9 mouse cellular contexts compared by ENCODE assay signal in the genomic region with DNA sequence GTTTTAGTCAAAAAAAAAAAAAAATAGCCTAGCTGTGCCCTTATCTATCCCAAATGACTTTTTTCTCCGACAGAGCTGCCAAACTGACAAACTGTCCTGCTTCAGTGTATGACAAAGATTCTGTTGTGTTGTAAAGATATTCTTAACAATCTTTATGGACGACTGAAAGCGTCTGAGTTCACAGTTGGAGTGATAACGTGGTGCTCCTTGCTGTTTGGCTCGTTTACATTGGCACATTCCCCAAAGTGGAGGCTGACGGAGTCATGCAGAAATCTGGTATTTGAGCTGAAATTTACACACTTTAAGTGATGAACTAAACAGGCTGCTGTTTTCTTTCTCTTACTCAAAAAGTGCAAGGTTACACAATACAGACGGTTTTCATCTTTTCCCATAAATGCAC.
DNase-seq lines count a peak whose midpoint lies in the region; ATAC-seq and TF ChIP-seq lines count a peak whose summit lies in the region.
"Had no signal": no experiment of that assay in that cellular context is flagged by ENCODE, and none has a peak within 500 bp of the region (broad histone marks: within the 10 kb centered on the region; RNA-seq: fewer than 3 reads in every experiment).

No protein-coding gene starts in this region.

- no peaks in the 10 kb centered on the region for H3K9me3 ChIP-seq in heart, embryonic 15.5 days (replicated peaks)

- TF ChIP-seq CTCF in liver, adult 2 months (IDR thresholded peaks at IDR 0.05; ENCODE audit: low read depth, low read length) = no peak
- no peak for TF ChIP-seq CTCF in thymus, adult 2 months (IDR thresholded peaks at IDR 0.05; ENCODE audit: borderline replicate concordance, control insufficient read depth, extremely low read depth, insufficient read depth, low read length, poor library complexity)

- peak; percentile 12 for DNase-seq in adrenal gland, postnatal 10 days
- DNase-seq in adrenal gland, postnatal 4 days (ENCODE audit: low spot score in 2 of 2) = no peak
- peak; percentile 75 for DNase-seq in liver, adult 2 months (ENCODE audit: extremely low read depth, low read depth, low spot score)
- DNase-seq in liver = no peak
- peak; percentile 6 for DNase-seq in lung, postnatal 14 days
- DNase-seq in thymus, adult 2 months = no peak

- H3K79me2 ChIP-seq in liver, adult 2 months (ENCODE audit: control insufficient read depth, insufficient read depth, low read length) = no peaks in the 10 kb centered on the region

- TF ChIP-seq POLR2A in liver, adult 2 months (IDR thresholded peaks at IDR 0.05; ENCODE audit: extremely low read depth, insufficient read depth, low read length) = no peak
- TF ChIP-seq POLR2A in thymus, adult 2 months (IDR thresholded peaks at IDR 0.05; ENCODE audit: control insufficient read depth, extremely low read depth, insufficient read depth, low read length, poor library complexity) = no peak

- ATAC-seq in heart, embryonic 15.5 days (replicated peaks; ENCODE audit: insufficient number of reproducible peaks, insufficient read depth, low FRiP score, low read depth) = peak; percentile 53; the same call in 1 of the 2 replicates
- no peak for ATAC-seq in erythroid progenitor cell, adult 5-6 weeks (replicated peaks; ENCODE audit: low FRiP score, poor library complexity, severe bottlenecking)

- H3K4me3 ChIP-seq in liver, adult 2 months (ENCODE audit: insufficient read depth, low read depth, low read length) = no peak overlapping the region
- 0 out of 2 replicates have a peak overlapping the region, but pooled peaks have one; percentile 10 for H3K4me3 ChIP-seq in heart, embryonic 15.5 days
- no peak overlapping the region for H3K4me3 ChIP-seq in thymus, adult 2 months (ENCODE audit: control insufficient read depth, insufficient read depth, low read length)
- H3K4me3 ChIP-seq: left cerebral cortex, adult 2 months had no signal

- WGBS in liver, adult 2 months = 7% methylated on average over 7 of the region's 7 CpGs
- 13% methylated on average over 7 of the region's 7 CpGs for WGBS in heart, embryonic 15.5 days
- WGBS in thymus, adult 2 months = 60% methylated on average over 7 of the region's 7 CpGs

- no peaks in the 10 kb centered on the region for H3K4me1 ChIP-seq in liver, adult 2 months (ENCODE audit: control insufficient read depth, insufficient read depth, low read length)
- H3K4me1 ChIP-seq in heart, embryonic 15.5 days (replicated peaks) = 0 out of 2 replicates have a peak, but pooled peaks cover 8% of the 10 kb centered on the region
- no peaks in the 10 kb centered on the region for H3K4me1 ChIP-seq in thymus, adult 2 months (replicated peaks; ENCODE audit: control insufficient read depth, insufficient read depth, low read length)

- H3K27me3 ChIP-seq in liver, adult 2 months (ENCODE audit: control insufficient read depth, insufficient read depth, low read length) = no peaks in the 10 kb centered on the region
- no peaks in the 10 kb centered on the region for H3K27me3 ChIP-seq in heart, embryonic 15.5 days
- H3K27me3 ChIP-seq in thymus, adult 2 months (ENCODE audit: control insufficient read depth, insufficient read depth, low read length) = no peaks in the 10 kb centered on the region

- H3K27ac ChIP-seq in liver, adult 2 months (replicated peaks; ENCODE audit: insufficient read depth, low read depth, low read length) = no peak overlapping the region
- H3K27ac ChIP-seq in heart, embryonic 15.5 days = 0 out of 2 replicates have a peak overlapping the region, but pooled peaks have one; percentile 1
- no peak overlapping the region for H3K27ac ChIP-seq in thymus, adult 2 months (ENCODE audit: control insufficient read depth, insufficient read depth, low read length)
- H3K27ac ChIP-seq: left cerebral cortex, adult 2 months had no signal

- H3K4me2 ChIP-seq in heart, embryonic 15.5 days = peak overlapping the region; percentile 46

- H3K36me3 ChIP-seq in liver, adult 2 months (ENCODE audit: control insufficient read depth, insufficient read depth, low read length) = no peaks in the 10 kb centered on the region
- no peaks in the 10 kb centered on the region for H3K36me3 ChIP-seq in heart, embryonic 15.5 days
- H3K36me3 ChIP-seq in thymus, adult 2 months (ENCODE audit: control insufficient read depth, insufficient read depth, low read length) = no peaks in the 10 kb centered on the region

- no peak overlapping the region for H3K9ac ChIP-seq in liver, adult 2 months (ENCODE audit: low read depth, low read length)
- H3K9ac ChIP-seq in heart, embryonic 15.5 days = no peak overlapping the region

Comparison
In these comparisons a context has a peak if more than half of its experiments do, and no peak if none do; other contexts are left out.
1. DNase-seq: peak in adrenal gland, postnatal 10 days (single experiment), liver, adult 2 months (single experiment) and lung, postnatal 14 days (single experiment); none in adrenal gland, postnatal 4 days (0 of 2), liver (single experiment) and thymus, adult 2 months (single experiment).